Mouse (Mus musculus) stomach, postnatal 0 days (tissue): ENCODE data around the gene Naa50.

Experiments used
- CTCF ChIP-seq: IDR thresholded peaks from 2 replicates; pipeline ENCODE4 v1.5.1; 2016; ENCODE audit warnings: antibody characterized with exemption, low read depth, mild to moderate bottlenecking, moderate library complexity
- EP300 ChIP-seq: optimal IDR thresholded peaks from 2 replicates; pipeline ENCODE3; 2016; ENCODE audit warnings: antibody characterized with exemption

DNA sequence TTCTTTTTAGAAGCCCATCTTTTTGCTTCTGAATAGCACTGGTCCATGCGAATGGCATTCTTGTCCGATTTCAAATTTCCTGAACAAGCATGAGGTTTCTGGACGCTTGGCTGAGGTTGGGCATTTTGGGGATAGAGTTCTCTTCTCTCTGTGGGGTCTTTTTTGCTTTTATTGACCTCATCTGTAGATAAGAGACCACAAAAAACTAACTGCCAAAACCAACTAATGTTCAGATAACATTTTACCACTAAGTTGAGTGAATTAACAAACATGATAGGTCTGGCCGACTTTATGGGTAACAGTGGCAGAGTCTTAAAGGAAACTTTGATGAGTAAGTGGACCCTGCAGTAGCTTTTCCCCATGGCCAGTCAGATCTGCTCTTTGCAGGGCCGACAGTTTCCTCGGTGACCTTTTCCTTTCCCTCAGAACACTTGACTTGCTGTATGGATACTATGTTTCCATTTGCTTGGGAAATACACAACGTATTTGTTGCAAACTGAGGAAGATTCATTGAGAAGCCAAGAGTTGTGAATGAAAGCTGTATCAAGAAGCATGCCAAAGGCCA is 34.4 kb downstream of the Naa50 start:
- TF ChIP-seq EP300 (no peak), CTCF (no peak)
